Mouse (Mus musculus) liver, embryonic 16.5 days (tissue): Measurements from ENCODE around the gene Asb3. TPM values are rescaled to one million over a fixed set of nuclear protein-coding genes. Genes with fewer than 3 reads are reported as not detected.

Experiments
- ATAC-seq: fragments of 200-750 bp; cut with Nextera tagmentation; 2 replicates; pipeline ENCODE4 v1.8.0; 2017; ENCODE audit warnings: low read depth, mild to moderate bottlenecking, moderate number of reproducible peaks, moderate library complexity
- H3K27ac ChIP-seq: fragments of 300-500 bp; sonication (generic); 2 replicates; pipeline ENCODE4 v1.5.1; 2014; ENCODE audit warnings: mild to moderate bottlenecking, low read length
- H3K27me3 ChIP-seq: fragments of 300-500 bp; sonication (generic); 2 replicates; pipeline ENCODE4 v1.6.1; 2014; ENCODE audit warnings: low read depth, low read length, mixed read lengths; ENCODE audit not compliant: control insufficient read depth, insufficient read depth
- H3K36me3 ChIP-seq: fragments of 300-500 bp; sonication (generic); 2 replicates; pipeline ENCODE4 v1.6.1; 2014; ENCODE audit warnings: mild to moderate bottlenecking; ENCODE audit not compliant: control insufficient read depth, insufficient read depth
- H3K4me1 ChIP-seq: fragments of 300-500 bp; sonication (generic); 2 replicates; pipeline ENCODE4 v1.6.1; 2014; ENCODE audit warnings: low read depth, low read length, mixed read lengths; ENCODE audit not compliant: control insufficient read depth
- H3K4me2 ChIP-seq: fragments of 300-500 bp; sonication (generic); 2 replicates; pipeline ENCODE4 v1.6.1; 2014; ENCODE audit warnings: low read depth, low read length, mixed read lengths
- H3K4me3 ChIP-seq: fragments of 300-500 bp; sonication (generic); 2 replicates; pipeline ENCODE4 v1.5.1; 2014; ENCODE audit warnings: low read depth, mild to moderate bottlenecking, low read length
- H3K9ac ChIP-seq: fragments of 300-500 bp; sonication (generic); 2 replicates; pipeline ENCODE4 v1.6.1; 2014; ENCODE audit warnings: low read depth, low read length
- H3K9me3 ChIP-seq: fragments of 300-500 bp; sonication (generic); replicated peaks from 2 replicates; pipeline ENCODE4 v1.6.1; 2016; ENCODE audit warnings: low read length; ENCODE audit not compliant: control insufficient read depth
- WGBS: fragments of 180-500 bp; shearing (Covaris S2); extraction: QIAGEN DNeasy Blood & Tissue Kit; methylation state at CpG from one replicate; pipeline ENCODE4 v1.1.7; 2014; ENCODE audit not compliant: insufficient replicate concordance; 5-methylcytosine and 5-hydroxymethylcytosine counted together
- polyA plus RNA-seq: library from polyadenylated mRNA; unstranded; fragments of >200 nt; fragmentation: Nextera tagmentation; extraction: Ambion mirVana; gene quantifications from 2 replicates; pipeline ENCODE4 v1.2.1, GENCODE M21; 2015

Asb3 gene
- polyA plus RNA-seq = 11.2 and 12.0 TPM in 2 replicates

- WGBS = 7% methylated on average over 41 of the region's 41 CpGs
- Histone ChIP-seq H3K9ac (no peak within 1 kb of the TSS), H3K27me3 (peaks cover 8% of the 10 kb centered on the region)
These were observed at the start of gene Asb3, which contains the start of gene Gpr75 for GRCm38 (mm10) chr11:30885171-30885871. Gene Asb3 (plus strand): TSS chr11:30885416. Gene Gpr75 (plus strand): TSS chr11:30885358.

GRCm38 (mm10) chr11:30838793-30839192, 46.4 kb upstream of the Asb3 start:
- Histone ChIP-seq H3K9ac (no peak overlapping the region), H3K27me3 (no peaks in the 10 kb centered on the region), H3K9me3 (no peaks in the 10 kb centered on the region), H3K4me1 (no peaks in the 10 kb centered on the region), H3K27ac (no peak overlapping the region), H3K36me3 (peaks cover 7% of the 10 kb centered on the region), H3K4me3 (no peak overlapping the region), H3K4me2 (no peak overlapping the region)
- ATAC-seq = no peak
- 47% methylated on average over 2 of the region's 2 CpGs for whole genome bisulfite sequencing

More at GRCm38 (mm10) chr11:30885171-30885871, at the start of gene Asb3, which contains the start of gene Gpr75:
- peak; percentile 81 for ATAC-seq
- Histone ChIP-seq H3K4me1 (peaks cover 3% of the 10 kb centered on the region), H3K4me3 (peak within 1 kb of the TSS; percentile 31), H3K36me3 (no peaks in the 10 kb centered on the region), H3K4me2 (peak within 1 kb of the TSS; percentile 58), H3K27ac (no peak within 1 kb of the TSS), H3K9me3 (no peaks in the 10 kb centered on the region)

- peak; percentile 30; the same call in 1 of the 2 replicates for ATAC-seq
- no peak overlapping the region for H3K4me3 ChIP-seq
- H3K9ac ChIP-seq = no peak overlapping the region
- no peaks in the 10 kb centered on the region for H3K4me1 ChIP-seq
- no peak overlapping the region for H3K27ac ChIP-seq
- no peaks in the 10 kb centered on the region for H3K27me3 ChIP-seq
- H3K9me3 ChIP-seq = no peaks in the 10 kb centered on the region
- H3K4me2 ChIP-seq = no peak overlapping the region
- peaks cover 3% of the 10 kb centered on the region for H3K36me3 ChIP-seq
- WGBS = 85% methylated on average over 1 of the region's 1 CpGs
These were observed 40.9 kb upstream of the Asb3 start for GRCm38 (mm10) chr11:30844355-30844754.

- Histone ChIP-seq H3K4me1 (no peaks in the 10 kb centered on the region), H3K27me3 (no peaks in the 10 kb centered on the region), H3K9ac (no peak overlapping the region), H3K9me3 (no peaks in the 10 kb centered on the region), H3K4me3 (no peak overlapping the region), H3K36me3 (peaks cover 11% of the 10 kb centered on the region), H3K27ac (no peak overlapping the region), H3K4me2 (no peak overlapping the region)
- peak; percentile 41; the same call in 1 of the 2 replicates for ATAC-seq
These were observed 12.8 kb upstream of the Asb3 start for GRCm38 (mm10) chr11:30872425-30872824.

- peaks cover 3% of the 10 kb centered on the region for H3K4me1 ChIP-seq
- no peak overlapping the region for H3K4me2 ChIP-seq
- H3K36me3 ChIP-seq = no peaks in the 10 kb centered on the region
- H3K9ac ChIP-seq = no peak overlapping the region
- no peak overlapping the region for H3K27ac ChIP-seq
- peaks cover 8% of the 10 kb centered on the region for H3K27me3 ChIP-seq
- WGBS = 68% methylated on average over 2 of the region's 2 CpGs
- no peak for ATAC-seq
- no peaks in the 10 kb centered on the region for H3K9me3 ChIP-seq
- no peak overlapping the region for H3K4me3 ChIP-seq
These were observed 2.9 kb downstream of the Asb3 start for GRCm38 (mm10) chr11:30888153-30888552.

- Histone ChIP-seq H3K27me3 (no peaks in the 10 kb centered on the region), H3K36me3 (no peaks in the 10 kb centered on the region), H3K4me1 (no peaks in the 10 kb centered on the region), H3K9me3 (no peaks in the 10 kb centered on the region), H3K27ac (no peak overlapping the region), H3K9ac (no peak overlapping the region), H3K4me3 (no peak overlapping the region), H3K4me2 (no peak overlapping the region)
- WGBS = 79% methylated on average over 1 of the region's 1 CpGs
- ATAC-seq = no peak
These were observed 11.0 kb downstream of the Asb3 start for GRCm38 (mm10) chr11:30896201-30896600.

GRCm38 (mm10) chr11:30899312-30899711, 14.1 kb downstream of the Asb3 start:
- Histone ChIP-seq H3K4me1 (no peaks in the 10 kb centered on the region), H3K27ac (no peak overlapping the region), H3K27me3 (no peaks in the 10 kb centered on the region), H3K9me3 (no peaks in the 10 kb centered on the region), H3K4me3 (no peak overlapping the region), H3K36me3 (no peaks in the 10 kb centered on the region), H3K9ac (no peak overlapping the region), H3K4me2 (no peak overlapping the region)
- no peak for ATAC-seq

GRCm38 (mm10) chr11:30912311-30912710, 27.1 kb downstream of the Asb3 start:
- Histone ChIP-seq H3K27me3 (no peaks in the 10 kb centered on the region), H3K4me2 (no peak overlapping the region), H3K4me3 (no peak overlapping the region), H3K9me3 (no peaks in the 10 kb centered on the region), H3K9ac (no peak overlapping the region), H3K27ac (no peak overlapping the region), H3K36me3 (no peaks in the 10 kb centered on the region), H3K4me1 (no peaks in the 10 kb centered on the region)
- no peak for ATAC-seq
- 55% methylated on average over 3 of the region's 3 CpGs for WGBS

GRCm38 (mm10) chr11:30920641-30921040, 35.4 kb downstream of the Asb3 start:
- Histone ChIP-seq H3K9me3 (no peaks in the 10 kb centered on the region), H3K27ac (no peak overlapping the region), H3K9ac (no peak overlapping the region), H3K36me3 (no peaks in the 10 kb centered on the region), H3K4me2 (no peak overlapping the region), H3K4me1 (no peaks in the 10 kb centered on the region), H3K27me3 (no peaks in the 10 kb centered on the region), H3K4me3 (no peak overlapping the region)
- 47% methylated on average over 1 of the region's 1 CpGs for WGBS
- ATAC-seq = no peak
